In genomic region chr11:82101087-82101486, GRCm38 (mm10) we compare ENCODE assay signal across 24 mouse cellular contexts. TPM values are rescaled to one million over a fixed set of nuclear protein-coding genes. Genes with fewer than 3 reads are reported as not detected.
A peak's percentile ranks its signal among the peaks of the same experiment; 100 is the strongest.
DNase-seq lines count a peak whose midpoint lies in the region; ATAC-seq and TF ChIP-seq lines count a peak whose summit lies in the region.
"Had no signal": no experiment of that assay in that cellular context is flagged by ENCODE, and none has a peak within 500 bp of the region (broad histone marks: within the 10 kb centered on the region; RNA-seq: fewer than 3 reads in every experiment).

No protein-coding gene starts in this region.

- H3K4me3 ChIP-seq in lung, postnatal 0 days (ENCODE audit: low read depth, low read length): no peak overlapping the region
- H3K4me3 ChIP-seq in lung, adult 2 months (replicated peaks; ENCODE audit: extremely low read depth, low read depth, low read length): no peak overlapping the region
- no peak overlapping the region for H3K4me3 ChIP-seq in layer of hippocampus, adult 2 months
- H3K4me3 ChIP-seq: embryonic facial prominence, embryonic 15.5 days; erythroblast, embryonic 14.5 days; forebrain, embryonic 10.5 days; heart, embryonic 12.5 days; hindbrain, embryonic 15.5 days had no signal

- no peaks in the 10 kb centered on the region for H3K36me3 ChIP-seq in lung, postnatal 0 days (ENCODE audit: insufficient read depth, low read length)
- H3K36me3 ChIP-seq: embryonic facial prominence, embryonic 15.5 days; forebrain, embryonic 10.5 days; heart, embryonic 12.5 days; hindbrain, embryonic 15.5 days had no signal

- 77% methylated on average over 4 of the region's 4 CpGs for WGBS in lung, postnatal 0 days
- WGBS in lung, adult 2 months: 72% methylated on average over 4 of the region's 4 CpGs

- H3K27ac ChIP-seq in lung, postnatal 0 days (ENCODE audit: low read length): no peak overlapping the region
- no peak overlapping the region for H3K27ac ChIP-seq in layer of hippocampus, adult 2 months
- H3K27ac ChIP-seq: embryonic facial prominence, embryonic 15.5 days; forebrain, embryonic 10.5 days; hindbrain, embryonic 15.5 days had no signal

- intact Hi-C loops in heart, postnatal 25 days (cut with DNase I): no loop called here
- intact Hi-C loops in left cerebral cortex, postnatal 25 days (cut with DNase I): no loop called here

- peak; percentile 61 for DNase-seq in heart, adult 11 months
- DNase-seq in heart, postnatal 25 days (ENCODE audit: low spot score): no peak
- DNase-seq in lung, postnatal 0 days (ENCODE audit: low spot score): peak; percentile 6
- DNase-seq in lung, adult 2 months: no peak
- no peak for DNase-seq in left cerebral cortex, postnatal 25 days (ENCODE audit: low spot score in 2 of 2)
- no peak for DNase-seq in layer of hippocampus, adult 2 months (ENCODE audit: low spot score in 2 of 2)
- DNase-seq: adrenal gland, postnatal 10 days; B cell, adult 2 months; cerebellum, adult 2 months; cerebellum, postnatal 10 days; embryo, embryonic 11 days; gastrocnemius, postnatal 10 days; heart, postnatal 36 days had no signal

- no peaks in the 10 kb centered on the region for H3K9me3 ChIP-seq in lung, postnatal 0 days (ENCODE audit: low read length)
- H3K9me3 ChIP-seq: embryonic facial prominence, embryonic 15.5 days; forebrain, embryonic 10.5 days; hindbrain, embryonic 15.5 days had no signal

- TF ChIP-seq POLR2A in lung, adult 2 months (IDR thresholded peaks at IDR 0.05; ENCODE audit: borderline replicate concordance, extremely low read depth, low read depth, low read length): no peak

- no peak for ATAC-seq in lung, postnatal 0 days
- ATAC-seq in megakaryocyte, adult 5-6 weeks (ENCODE audit: poor library complexity, severe bottlenecking): peak; percentile 79
- ATAC-seq: CD4-positive, CD25-positive, alpha-beta regulatory T cell, adult 4 months; forebrain, embryonic 14.5 days had no signal

- no peaks in the 10 kb centered on the region for H3K4me1 ChIP-seq in lung, postnatal 0 days (ENCODE audit: insufficient read depth, low read depth, low read length)
- no peaks in the 10 kb centered on the region for H3K4me1 ChIP-seq in lung, adult 2 months (ENCODE audit: control insufficient read depth, insufficient read depth, low read length)
- H3K4me1 ChIP-seq: embryonic facial prominence, embryonic 15.5 days; forebrain, embryonic 10.5 days; heart, embryonic 12.5 days; hindbrain, embryonic 15.5 days had no signal

- H3K9ac ChIP-seq in lung, postnatal 0 days (replicated peaks; ENCODE audit: low read depth): no peak overlapping the region
- H3K9ac ChIP-seq: embryonic facial prominence, embryonic 15.5 days; heart, embryonic 12.5 days; hindbrain, embryonic 15.5 days had no signal

- no peak for TF ChIP-seq CTCF in lung, postnatal 0 days (IDR thresholded peaks at IDR 0.05)
- no peak for TF ChIP-seq CTCF in lung, adult 2 months (IDR thresholded peaks at IDR 0.05; ENCODE audit: insufficient read depth, low read length)
- TF ChIP-seq CTCF in layer of hippocampus, adult 2 months (conservative IDR thresholded peaks at IDR 0.05): no peak

- no peaks in the 10 kb centered on the region for H3K27me3 ChIP-seq in lung, postnatal 0 days (replicated peaks; ENCODE audit: insufficient read depth, low read length)
- H3K27me3 ChIP-seq: embryonic facial prominence, embryonic 15.5 days; heart, embryonic 12.5 days; hindbrain, embryonic 15.5 days had no signal

- no peak overlapping the region for H3K4me2 ChIP-seq in lung, postnatal 0 days (replicated peaks; ENCODE audit: low read depth, low read length)
- H3K4me2 ChIP-seq: embryonic facial prominence, embryonic 15.5 days; heart, embryonic 12.5 days; hindbrain, embryonic 15.5 days had no signal

- TF ChIP-seq EP300 in lung, postnatal 0 days (IDR thresholded peaks at IDR 0.05): no peak

RNA-seq across cellular contexts. Expression of gene Ccl12, which starts 0.6 kb away (rescaled TPM):
- total RNA-seq in heart, postnatal 25 days (2021): under 1 TPM in 1 of 2 experiments, not detected in 1; 0.73 TPM
- polyA plus RNA-seq in lung, postnatal 0 days (2015; fragmentation: Nextera tagmentation; extraction: Ambion mirVana): 12.9 and 23.0 TPM in 2 replicates
- 0.93 and 2.9 TPM in 2 replicates for polyA plus RNA-seq in lung, adult 2 months (2012; rRNA removed)
- not detected in 2 replicates for total RNA-seq in megakaryocyte, adult 5-6 weeks (2015)
- not detected in 2 replicates for total RNA-seq in megakaryocyte, adult 5-6 weeks (2017)
- not detected for total RNA-seq in left cerebral cortex, postnatal 25 days (2021)
- not detected for total RNA-seq in layer of hippocampus, adult 2 months (2021)
- total RNA-seq: MEL had no signal
- polyA plus RNA-seq: CD4-positive, CD25-positive, alpha-beta regulatory T cell, adult 4 months; erythroblast, embryonic 14.5 days had no signal

RNA-seq across cellular contexts. Expression of gene Ccl8, which starts 13.9 kb away (rescaled TPM):
- under 1 TPM in 1 of 2 experiments, not detected in 1; 0.94 TPM for total RNA-seq in heart, postnatal 25 days (2021)
- 0.25 TPM in 1 of 2 replicates, not detected in the other for polyA plus RNA-seq in lung, postnatal 0 days (2015; fragmentation: Nextera tagmentation; extraction: Ambion mirVana)
- polyA plus RNA-seq in lung, adult 2 months (2012; rRNA removed): 2.1 and 2.7 TPM in 2 replicates
- total RNA-seq in megakaryocyte, adult 5-6 weeks (2015): 0.50 TPM in 1 of 2 replicates, not detected in the other
- not detected in 2 replicates for total RNA-seq in megakaryocyte, adult 5-6 weeks (2017)
- not detected for total RNA-seq in left cerebral cortex, postnatal 25 days (2021)
- total RNA-seq in layer of hippocampus, adult 2 months (2021): not detected
- total RNA-seq: adrenal gland, postnatal 10 days; MEL had no signal
- polyA plus RNA-seq: CD4-positive, CD25-positive, alpha-beta regulatory T cell, adult 4 months; cerebellum, adult 2 months; embryonic facial prominence, embryonic 11.5 days; embryonic facial prominence, embryonic 15.5 days; erythroblast, embryonic 14.5 days; forebrain, embryonic 10.5 days; forebrain, embryonic 14.5 days; heart, embryonic 12.5 days; hindbrain, embryonic 11.5 days; hindbrain, embryonic 15.5 days had no signal

RNA-seq across cellular contexts. Expression of gene Ccl11, which starts 43.5 kb away (rescaled TPM):
- 1 to 10 TPM in 1 of 2 experiments, under 1 TPM in 1; 0.48 to 1.9 TPM for total RNA-seq in heart, postnatal 25 days (2021)
- 26.6 and 31.3 TPM in 2 replicates for polyA plus RNA-seq in lung, postnatal 0 days (2015; fragmentation: Nextera tagmentation; extraction: Ambion mirVana)
- 6.9 and 7.6 TPM in 2 replicates for polyA plus RNA-seq in lung, adult 2 months (2012; rRNA removed)
- not detected in 2 replicates for total RNA-seq in megakaryocyte, adult 5-6 weeks (2015)
- total RNA-seq in megakaryocyte, adult 5-6 weeks (2017): not detected in 2 replicates
- under 1 TPM; 0.34 to 0.62 TPM for total RNA-seq in left cerebral cortex, postnatal 25 days (2021)
- under 1 TPM in 1 of 2 experiments, not detected in 1; 0.34 TPM for total RNA-seq in layer of hippocampus, adult 2 months (2021)
- total RNA-seq: MEL had no signal
- polyA plus RNA-seq: CD4-positive, CD25-positive, alpha-beta regulatory T cell, adult 4 months; embryonic facial prominence, embryonic 11.5 days; erythroblast, embryonic 14.5 days; forebrain, embryonic 10.5 days; forebrain, embryonic 14.5 days; hindbrain, embryonic 11.5 days had no signal

RNA-seq across cellular contexts. Expression of gene Ccl7, which starts 55.6 kb away (rescaled TPM):
- total RNA-seq in heart, postnatal 25 days (2021): under 1 TPM; 0.78 to 0.88 TPM
- 3.4 and 8.1 TPM in 2 replicates for polyA plus RNA-seq in lung, postnatal 0 days (2015; fragmentation: Nextera tagmentation; extraction: Ambion mirVana)
- polyA plus RNA-seq in lung, adult 2 months (2012; rRNA removed): 0.51 and 0.58 TPM in 2 replicates
- 0.74 TPM in 1 of 2 replicates, not detected in the other for total RNA-seq in megakaryocyte, adult 5-6 weeks (2015)
- not detected in 2 replicates for total RNA-seq in megakaryocyte, adult 5-6 weeks (2017)
- total RNA-seq in left cerebral cortex, postnatal 25 days (2021): not detected
- total RNA-seq in layer of hippocampus, adult 2 months (2021): not detected
- total RNA-seq: MEL had no signal
- polyA plus RNA-seq: CD4-positive, CD25-positive, alpha-beta regulatory T cell, adult 4 months; cerebellum, adult 2 months; embryonic facial prominence, embryonic 11.5 days; erythroblast, embryonic 14.5 days; hindbrain, embryonic 11.5 days had no signal

Comparison
In these comparisons a context has a peak if more than half of its experiments do, and no peak if none do; other contexts are left out.
1. DNase-seq: peak in heart, adult 11 months (single experiment) and lung, postnatal 0 days (single experiment); none in heart, postnatal 25 days (single experiment), lung, adult 2 months (single experiment), left cerebral cortex, postnatal 25 days (0 of 2) and layer of hippocampus, adult 2 months (0 of 2).